Mouse (Mus musculus) limb, embryonic 14.5 days (tissue): ENCODE data around the gene Rbak. TPM values are rescaled to one million over a fixed set of nuclear protein-coding genes. Genes with fewer than 3 reads are reported as not detected.

ENCODE experiments used
- ATAC-seq: fragments of 200-750 bp; cut with Nextera tagmentation; 2 replicates; pipeline ENCODE4 v1.8.0; 2017; ENCODE audit warnings: low read depth, moderate number of reproducible peaks, moderate TSS enrichment; ENCODE audit not compliant: low FRiP score
- DNase-seq: peaks from one replicate; pipeline ENCODE4 v3.0.0-alpha.2; 2015; ENCODE audit warnings: low spot score
- H3K27ac ChIP-seq: fragments of 300-500 bp; sonication (generic); replicated peaks from 2 replicates; pipeline ENCODE4 v1.5.1; 2014; ENCODE audit warnings: low read depth, mild to moderate bottlenecking, low read length, moderate library complexity, mixed read lengths
- H3K27me3 ChIP-seq: fragments of 300-500 bp; sonication (generic); 2 replicates; pipeline ENCODE4 v1.6.1; 2014; ENCODE audit warnings: low read length, mixed read lengths; ENCODE audit not compliant: control insufficient read depth, insufficient read depth
- H3K36me3 ChIP-seq: fragments of 300-500 bp; sonication (generic); 2 replicates; pipeline ENCODE4 v1.6.1; 2014; ENCODE audit warnings: mild to moderate bottlenecking, low read length, moderate library complexity, mixed read lengths; ENCODE audit not compliant: control insufficient read depth, insufficient read depth
- H3K4me1 ChIP-seq: fragments of 300-500 bp; sonication (generic); 2 replicates; pipeline ENCODE4 v1.6.1; 2014; ENCODE audit warnings: antibody characterized with exemption, low read length, mixed read lengths; ENCODE audit not compliant: control insufficient read depth, insufficient read depth
- H3K4me2 ChIP-seq: fragments of 300-500 bp; sonication (generic); replicated peaks from 2 replicates; pipeline ENCODE4 v1.6.1; 2014; ENCODE audit warnings: low read depth, mild to moderate bottlenecking, low read length, moderate library complexity; ENCODE audit not compliant: severe bottlenecking
- H3K4me3 ChIP-seq: fragments of 300-500 bp; sonication (generic); replicated peaks from 2 replicates; pipeline ENCODE4 v1.5.1; 2014; ENCODE audit warnings: low read length
- H3K9ac ChIP-seq: fragments of 300-500 bp; sonication (generic); 2 replicates; pipeline ENCODE4 v1.6.1; 2014; ENCODE audit warnings: mild to moderate bottlenecking, low read depth, low read length, moderate library complexity; ENCODE audit not compliant: severe bottlenecking
- H3K9me3 ChIP-seq: fragments of 300-500 bp; sonication (generic); 2 replicates; pipeline ENCODE4 v1.6.1; 2016; ENCODE audit warnings: low read length; ENCODE audit not compliant: control insufficient read depth
- POLR2A ChIP-seq: fragments of 200-500 bp; IDR thresholded peaks from 2 replicates; pipeline ENCODE4 v1.8.0; 2012; ENCODE audit warnings: inconsistent platforms, mild to moderate bottlenecking, moderate library complexity, borderline replicate concordance; ENCODE audit not compliant: insufficient read depth, insufficient read length; ENCODE audit errors: extremely low read depth
- WGBS: fragments of 180-500 bp; shearing (Covaris S2); extraction: QIAGEN DNeasy Blood & Tissue Kit; methylation state at CpG from one replicate; pipeline ENCODE4 v1.1.7; 2014; 5-methylcytosine and 5-hydroxymethylcytosine counted together
- microRNA-seq: library from miRNA; unstranded; fragments of <30 nt; microRNA quantifications from one replicate; pipeline ENCODE4, GENCODE M21; 2016
- polyA plus RNA-seq, 2 experiments: library from polyadenylated mRNA; depleted of rRNA in 1 of 2; stranded (reverse) in 1 of 2; unstranded in 1 of 2; fragments of >200 nt; fragmentation: Nextera tagmentation in 1 of 2; extraction: Ambion mirVana in 1 of 2; gene quantifications; 2 replicates each; pipeline versions ENCODE4 v1.2.1 to v1.2.3; 2012 to 2014

The Rbak gene
- polyA plus RNA-seq, 2 experiments, result 8.8 to 21.0 TPM

- H3K9ac ChIP-seq, result no peak overlapping the region
- H3K27ac ChIP-seq, result no peak overlapping the region
- 19% methylated on average over 1 of the region's 1 CpGs for WGBS
- no peaks in the 10 kb centered on the region for H3K36me3 ChIP-seq
- H3K4me1 ChIP-seq, result no peaks in the 10 kb centered on the region
- H3K4me3 ChIP-seq, result no peak overlapping the region
- TF ChIP-seq POLR2A, result no peak
- ATAC-seq, result no peak
- H3K4me2 ChIP-seq, result no peak overlapping the region
- no peaks in the 10 kb centered on the region for H3K9me3 ChIP-seq
- DNase-seq, result no peak
- no peaks in the 10 kb centered on the region for H3K27me3 ChIP-seq
Observed at GRCm38 (mm10) chr5:143122673-143123072, 57.9 kb downstream of the Rbak start.

Small RNA genes lying within 50 kb of the gene (microRNA-seq; reads per million reads assigned to microRNA genes)
- not detected for gene Gm44405

Other genes with a start within 250 kb of the Rbak start
- gene Fscn1, start 220.4 kb downstream of the Rbak start, polyA plus RNA-seq (2012; rRNA removed), result 395 and 512 TPM in 2 replicates
- gene Fscn1, start 220.4 kb downstream of the Rbak start, polyA plus RNA-seq (2014; fragmentation: Nextera tagmentation; extraction: Ambion mirVana), result 356 and 368 TPM in 2 replicates
- gene Rnf216, start 67.8 kb downstream of the Rbak start, polyA plus RNA-seq (2012; rRNA removed), result 41.5 and 47.3 TPM in 2 replicates
- gene Rnf216, start 67.8 kb downstream of the Rbak start, polyA plus RNA-seq (2014; fragmentation: Nextera tagmentation; extraction: Ambion mirVana), result 34.2 and 35.1 TPM in 2 replicates
- gene Olfr718-ps1, start 33.2 kb downstream of the Rbak start, polyA plus RNA-seq (2012; rRNA removed), result not detected in 2 replicates
- not detected in 2 replicates for gene Olfr718-ps1, start 33.2 kb downstream of the Rbak start, polyA plus RNA-seq (2014; fragmentation: Nextera tagmentation; extraction: Ambion mirVana)
- gene Spdye4b, start 242 bp upstream of the Rbak start, polyA plus RNA-seq (2012; rRNA removed), result not detected in 2 replicates
- not detected in 2 replicates for gene Spdye4b, start 242 bp upstream of the Rbak start, polyA plus RNA-seq (2014; fragmentation: Nextera tagmentation; extraction: Ambion mirVana)
- gene Spdye4a, start 46.1 kb upstream of the Rbak start, polyA plus RNA-seq (2012; rRNA removed), result not detected in 2 replicates
- gene Spdye4a, start 46.1 kb upstream of the Rbak start, polyA plus RNA-seq (2014; fragmentation: Nextera tagmentation; extraction: Ambion mirVana), result not detected in 2 replicates
- gene Zfp12, start 54.4 kb upstream of the Rbak start, polyA plus RNA-seq (2012; rRNA removed), result 25.2 and 30.9 TPM in 2 replicates
- 19.1 and 22.2 TPM in 2 replicates for gene Zfp12, start 54.4 kb upstream of the Rbak start, polyA plus RNA-seq (2014; fragmentation: Nextera tagmentation; extraction: Ambion mirVana)
- 9.1 and 12.2 TPM in 2 replicates for gene Zfp316, start 89.2 kb upstream of the Rbak start, polyA plus RNA-seq (2012; rRNA removed)
- gene Zfp316, start 89.2 kb upstream of the Rbak start, polyA plus RNA-seq (2014; fragmentation: Nextera tagmentation; extraction: Ambion mirVana), result 2.8 and 4.1 TPM in 2 replicates
- 9.1 and 11.4 TPM in 2 replicates for gene Zfp853, start 112.8 kb upstream of the Rbak start, polyA plus RNA-seq (2012; rRNA removed)
- gene Zfp853, start 112.8 kb upstream of the Rbak start, polyA plus RNA-seq (2014; fragmentation: Nextera tagmentation; extraction: Ambion mirVana), result 0.26 and 0.35 TPM in 2 replicates
- gene E130309D02Rik, start 134.6 kb upstream of the Rbak start, polyA plus RNA-seq (2012; rRNA removed), result 25.2 and 35.2 TPM in 2 replicates
- gene E130309D02Rik, start 134.6 kb upstream of the Rbak start, polyA plus RNA-seq (2014; fragmentation: Nextera tagmentation; extraction: Ambion mirVana), result 29.2 and 33.3 TPM in 2 replicates
- gene Zdhhc4, start 148.5 kb upstream of the Rbak start, polyA plus RNA-seq (2012; rRNA removed), result 67.2 and 92.8 TPM in 2 replicates
- 85.2 and 86.3 TPM in 2 replicates for gene Zdhhc4, start 148.5 kb upstream of the Rbak start, polyA plus RNA-seq (2014; fragmentation: Nextera tagmentation; extraction: Ambion mirVana)
- gene Grid2ip, start 176.6 kb upstream of the Rbak start, polyA plus RNA-seq (2012; rRNA removed), result 1.5 and 2.2 TPM in 2 replicates
- gene Grid2ip, start 176.6 kb upstream of the Rbak start, polyA plus RNA-seq (2014; fragmentation: Nextera tagmentation; extraction: Ambion mirVana), result 0.51 and 0.89 TPM in 2 replicates
- 189 and 268 TPM in 2 replicates for gene Kdelr2, start 223.1 kb upstream of the Rbak start, polyA plus RNA-seq (2012; rRNA removed)
- 463 and 493 TPM in 2 replicates for gene Kdelr2, start 223.1 kb upstream of the Rbak start, polyA plus RNA-seq (2014; fragmentation: Nextera tagmentation; extraction: Ambion mirVana)